Mouse (Mus musculus) kidney, adult 2 months (tissue): ENCODE measurements around the gene Zscan20. TPM values are rescaled to one million over a fixed set of nuclear protein-coding genes. Genes with fewer than 3 reads are reported as not detected.
A peak's percentile ranks its signal among the peaks of the same experiment; 100 is the strongest.
"Not testable (repeated sequence)": the region's sequence is repeated elsewhere in the genome, so short reads cannot be mapped to it uniquely, and the experiment has no call there.

ENCODE experiments used
- DNase-seq: peaks from one replicate; pipeline ENCODE4 v3.0.0; 2021
- H3K27ac ChIP-seq: fragments of 200-500 bp; 2 replicates; pipeline ENCODE4 v1.5.1; 2012; ENCODE audit warnings: low read depth, low read length, control low read depth, inconsistent platforms; ENCODE audit not compliant: insufficient read depth
- H3K27me3 ChIP-seq: fragments of 200-500 bp; replicated peaks from 2 replicates; pipeline ENCODE4 v1.6.1; 2012; ENCODE audit warnings: mild to moderate bottlenecking, moderate library complexity, low read length, inconsistent platforms; ENCODE audit not compliant: control insufficient read depth, insufficient read depth
- H3K36me3 ChIP-seq: fragments of 200-500 bp; 2 replicates; pipeline ENCODE4 v1.6.1; 2012; ENCODE audit warnings: mild to moderate bottlenecking, moderate library complexity, low read length, inconsistent platforms; ENCODE audit not compliant: control insufficient read depth, insufficient read depth
- H3K4me1 ChIP-seq: fragments of 200-500 bp; 2 replicates; pipeline ENCODE4 v1.6.1; 2011; ENCODE audit warnings: low read length; ENCODE audit not compliant: control insufficient read depth, insufficient read depth
- H3K4me3 ChIP-seq: fragments of 200-500 bp; 2 replicates; pipeline ENCODE4 v1.5.1; 2011; ENCODE audit warnings: mild to moderate bottlenecking, low read depth, low read length, control low read depth; ENCODE audit not compliant: insufficient read depth
- CTCF ChIP-seq: fragments of 200-500 bp; conservative IDR thresholded peaks from 2 replicates; pipeline ENCODE4 v1.5.1; 2011; ENCODE audit warnings: low read depth, mild to moderate bottlenecking, control low read depth, low read length, moderate library complexity, mixed read lengths; ENCODE audit not compliant: insufficient read depth, insufficient read length
- POLR2A ChIP-seq: fragments of 200-500 bp; IDR thresholded peaks from one replicate; pipeline ENCODE4 v1.6.1; 2011; ENCODE audit warnings: low read depth, low read length, control low read depth
- WGBS: fragments of 180-500 bp; shearing (Covaris S2); methylation state at CpG from one replicate; pipeline ENCODE4 v1.1.7; 2018; 5-methylcytosine and 5-hydroxymethylcytosine counted together
- polyA plus RNA-seq: library from polyadenylated mRNA; depleted of rRNA; stranded (reverse); fragments of >200 nt; gene quantifications from 2 replicates; pipeline ENCODE4 v1.2.3, GENCODE M21; 2012

Gene Zscan20
- polyA plus RNA-seq, 1 experiment = 2.3 TPM

GRCm38 (mm10) chr4:128621109-128621508 lies 11.2 kb upstream of the Zscan20 start:
- Histone ChIP-seq H3K27ac (no peak overlapping the region), H3K4me3 (no peak overlapping the region), H3K36me3 (no peaks in the 10 kb centered on the region), H3K27me3 (no peaks in the 10 kb centered on the region), H3K4me1 (peaks cover 15% of the 10 kb centered on the region)
- 95% methylated on average over 8 of the region's 8 CpGs for WGBS
- TF ChIP-seq CTCF = no peak
- no peak for TF ChIP-seq POLR2A
- no peak for DNase-seq

GRCm38 (mm10) chr4:128620572-128620971 lies 10.7 kb upstream of the Zscan20 start:
- no peak for TF ChIP-seq CTCF
- TF ChIP-seq POLR2A = no peak
- peaks cover 20% of the 10 kb centered on the region for H3K4me1 ChIP-seq
- H3K27ac ChIP-seq = no peak overlapping the region
- no peaks in the 10 kb centered on the region for H3K27me3 ChIP-seq
- no peak for DNase-seq
- no peaks in the 10 kb centered on the region for H3K36me3 ChIP-seq
- H3K4me3 ChIP-seq = no peak overlapping the region
- 91% methylated on average over 6 of the region's 6 CpGs for WGBS

GRCm38 (mm10) chr4:128618963-128619362 lies 9.1 kb upstream of the Zscan20 start:
- peak overlapping the region; percentile 90 for H3K27ac ChIP-seq
- H3K4me1 ChIP-seq = peaks cover 21% of the 10 kb centered on the region
- WGBS = 21% methylated on average over 2 of the region's 2 CpGs
- DNase-seq = peak; percentile 7
- no peak for TF ChIP-seq CTCF
- no peak for TF ChIP-seq POLR2A
- no peak overlapping the region for H3K4me3 ChIP-seq
- H3K27me3 ChIP-seq = no peaks in the 10 kb centered on the region
- no peaks in the 10 kb centered on the region for H3K36me3 ChIP-seq

GRCm38 (mm10) chr4:128618246-128618911 lies 8.5 kb upstream of the Zscan20 start, which contains the start of gene Tlr12:
Gene Tlr12, minus strand, starts transcription at chr4:128618619.
- H3K27ac ChIP-seq = peak within 1 kb of the TSS; percentile 90
- WGBS = 32% methylated on average over 15 of the region's 15 CpGs

GRCm38 (mm10) chr4:128617363-128618120 lies 7.6 kb upstream of the Zscan20 start:
- DNase-seq = peak; percentile 63
- Histone ChIP-seq H3K27ac (peak overlapping the region; percentile 24), H3K36me3 (no peaks in the 10 kb centered on the region), H3K4me3 (peak overlapping the region; percentile 48), H3K4me1 (peaks cover 21% of the 10 kb centered on the region), H3K27me3 (no peaks in the 10 kb centered on the region)
- WGBS = 34% methylated on average over 17 of the region's 17 CpGs
- no peak for TF ChIP-seq CTCF

More at GRCm38 (mm10) chr4:128618246-128618911, 8.5 kb upstream of the Zscan20 start, which contains the start of gene Tlr12:
- Histone ChIP-seq H3K27me3 (no peaks in the 10 kb centered on the region), H3K4me3 (peak within 1 kb of the TSS; percentile 48), H3K36me3 (no peaks in the 10 kb centered on the region), H3K4me1 (peaks cover 21% of the 10 kb centered on the region)
- peak; percentile 84 for DNase-seq
- TF ChIP-seq POLR2A (no peak), CTCF (no peak)

GRCm38 (mm10) chr4:128615761-128616160 lies 5.9 kb upstream of the Zscan20 start:
- H3K4me1 ChIP-seq = peaks cover 21% of the 10 kb centered on the region
- peak; percentile 12 for DNase-seq
- H3K27me3 ChIP-seq = no peaks in the 10 kb centered on the region
- H3K27ac ChIP-seq = no peak overlapping the region
- TF ChIP-seq POLR2A = no peak
- TF ChIP-seq CTCF = no peak
- no peaks in the 10 kb centered on the region for H3K36me3 ChIP-seq
- WGBS = 64% methylated on average over 14 of the region's 14 CpGs
- peak overlapping the region; percentile 48 for H3K4me3 ChIP-seq

GRCm38 (mm10) chr4:128613326-128613725 lies 3.4 kb upstream of the Zscan20 start:
- Histone ChIP-seq H3K27ac (no peak overlapping the region), H3K4me1 (peaks cover 15% of the 10 kb centered on the region), H3K27me3 (no peaks in the 10 kb centered on the region), H3K36me3 (no peaks in the 10 kb centered on the region), H3K4me3 (no peak overlapping the region)
- TF ChIP-seq CTCF = peak; percentile 68
- no peak for TF ChIP-seq POLR2A
- DNase-seq = peak; percentile 65
- 22% methylated on average over 8 of the region's 8 CpGs for WGBS

GRCm38 (mm10) chr4:128611726-128612125 lies 1.8 kb upstream of the Zscan20 start:
- DNase-seq, H3K4me1 ChIP-seq: not testable (repeated sequence)
- 64% methylated on average over 3 of the region's 3 CpGs for WGBS

More at GRCm38 (mm10) chr4:128611726-128612125, 1.8 kb upstream of the Zscan20 start:
- not testable (repeated sequence) for H3K4me3 ChIP-seq, H3K36me3 ChIP-seq, H3K27ac ChIP-seq, H3K27me3 ChIP-seq
